Mouse (Mus musculus) embryonic facial prominence, embryonic 14.5 days (tissue): ENCODE results near the gene Ppp6r1. TPM values are rescaled to one million over a fixed set of nuclear protein-coding genes. Genes with fewer than 3 reads are reported as not detected.

Source experiments
- ATAC-seq: fragments of 200-750 bp; cut with Nextera tagmentation; 2 replicates; pipeline ENCODE4 v1.8.0; 2017; ENCODE audit warnings: low read depth, moderate number of reproducible peaks, moderate TSS enrichment
- DNase-seq: peaks from one replicate; pipeline ENCODE4 v3.0.0-alpha.2; 2015; ENCODE audit warnings: low spot score
- H3K27ac ChIP-seq: fragments of 300-500 bp; sonication (generic); replicated peaks from 2 replicates; pipeline ENCODE4 v1.5.1; 2014; ENCODE audit warnings: low read depth, mild to moderate bottlenecking, low read length, moderate library complexity
- H3K27me3 ChIP-seq: fragments of 300-500 bp; sonication (generic); replicated peaks from 2 replicates; pipeline ENCODE4 v1.6.1; 2014; ENCODE audit warnings: low read length; ENCODE audit not compliant: control insufficient read depth, insufficient read depth
- H3K36me3 ChIP-seq: fragments of 300-500 bp; sonication (generic); 2 replicates; pipeline ENCODE4 v1.6.1; 2014; ENCODE audit warnings: low read length, mixed read lengths; ENCODE audit not compliant: control insufficient read depth, insufficient read depth
- H3K4me1 ChIP-seq: fragments of 300-500 bp; sonication (generic); 2 replicates; pipeline ENCODE4 v1.6.1; 2014; ENCODE audit warnings: antibody characterized with exemption, low read length; ENCODE audit not compliant: control insufficient read depth, insufficient read depth
- H3K4me2 ChIP-seq: fragments of 300-500 bp; sonication (generic); 2 replicates; pipeline ENCODE4 v1.6.1; 2014; ENCODE audit warnings: low read depth, mild to moderate bottlenecking, low read length, moderate library complexity, mixed read lengths
- H3K4me3 ChIP-seq: fragments of 300-500 bp; sonication (generic); 2 replicates; pipeline ENCODE4 v1.5.1; 2014; ENCODE audit warnings: low read depth, mild to moderate bottlenecking, low read length
- H3K9ac ChIP-seq: fragments of 300-500 bp; sonication (generic); 2 replicates; pipeline ENCODE4 v1.6.1; 2014; ENCODE audit warnings: low read depth, mild to moderate bottlenecking, low read length, moderate library complexity, mixed read lengths
- H3K9me3 ChIP-seq: fragments of 300-500 bp; sonication (generic); 2 replicates; pipeline ENCODE4 v1.6.1; 2016; ENCODE audit warnings: low read length; ENCODE audit not compliant: control insufficient read depth
- WGBS: fragments of 180-500 bp; shearing (Covaris S2); extraction: QIAGEN DNeasy Blood & Tissue Kit; methylation state at CpG from one replicate; pipeline ENCODE4 v1.1.7; 2014; 5-methylcytosine and 5-hydroxymethylcytosine counted together
- polyA plus RNA-seq: library from polyadenylated mRNA; unstranded; fragments of >200 nt; fragmentation: Nextera tagmentation; extraction: Ambion mirVana; gene quantifications from 2 replicates; pipeline ENCODE4 v1.2.1, GENCODE M21; 2014

Gene Ppp6r1
- polyA plus RNA-seq, 1 experiment from 2014 or later, result 7.7 TPM

DNA sequence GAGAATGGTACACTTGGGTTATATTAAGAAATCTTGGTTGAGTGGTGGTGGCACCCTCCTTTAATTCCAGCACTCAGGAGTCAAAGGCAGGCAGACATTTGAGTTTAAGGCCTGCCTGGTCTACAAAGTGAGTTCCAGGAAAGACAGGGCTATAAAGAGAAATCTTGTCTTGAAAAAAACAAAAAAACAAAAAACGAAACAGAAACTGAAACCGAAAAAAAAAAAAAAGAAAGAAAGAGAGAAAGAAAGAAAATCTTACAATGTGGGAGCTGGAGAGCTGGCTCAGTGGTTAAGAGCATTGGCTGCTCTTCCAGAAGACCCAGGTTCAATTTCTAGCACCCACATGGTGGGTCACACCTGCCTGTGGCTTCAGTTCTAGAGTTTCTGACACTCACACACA, 4.9 kb upstream of the Ppp6r1 start:
- no peak overlapping the region for H3K4me3 ChIP-seq
- H3K4me1 ChIP-seq, result no peaks in the 10 kb centered on the region; the same call in 1 of the 2 replicates
- H3K27me3 ChIP-seq, result no peaks in the 10 kb centered on the region
- no peak overlapping the region for H3K27ac ChIP-seq
- H3K9ac ChIP-seq, result no peak overlapping the region
- WGBS, result 94% methylated on average over 2 of the region's 2 CpGs
- DNase-seq (no peak), ATAC-seq (no peak)
- H3K36me3 ChIP-seq, result peaks cover 48% of the 10 kb centered on the region
- H3K4me2 ChIP-seq, result no peak overlapping the region
- no peaks in the 10 kb centered on the region for H3K9me3 ChIP-seq

- ATAC-seq (no peak), DNase-seq (no peak)
- Histone ChIP-seq H3K36me3 (peaks cover 43% of the 10 kb centered on the region), H3K27ac (no peak overlapping the region), H3K9ac (no peak overlapping the region), H3K4me3 (no peak overlapping the region), H3K27me3 (no peaks in the 10 kb centered on the region), H3K4me2 (no peak overlapping the region), H3K9me3 (no peaks in the 10 kb centered on the region), H3K4me1 (no peaks in the 10 kb centered on the region; the same call in 1 of the 2 replicates)
- 64% methylated on average over 8 of the region's 8 CpGs for WGBS
Measured at GRCm38 (mm10) chr7:4663179-4663578, 4.4 kb upstream of the Ppp6r1 start.

DNA sequence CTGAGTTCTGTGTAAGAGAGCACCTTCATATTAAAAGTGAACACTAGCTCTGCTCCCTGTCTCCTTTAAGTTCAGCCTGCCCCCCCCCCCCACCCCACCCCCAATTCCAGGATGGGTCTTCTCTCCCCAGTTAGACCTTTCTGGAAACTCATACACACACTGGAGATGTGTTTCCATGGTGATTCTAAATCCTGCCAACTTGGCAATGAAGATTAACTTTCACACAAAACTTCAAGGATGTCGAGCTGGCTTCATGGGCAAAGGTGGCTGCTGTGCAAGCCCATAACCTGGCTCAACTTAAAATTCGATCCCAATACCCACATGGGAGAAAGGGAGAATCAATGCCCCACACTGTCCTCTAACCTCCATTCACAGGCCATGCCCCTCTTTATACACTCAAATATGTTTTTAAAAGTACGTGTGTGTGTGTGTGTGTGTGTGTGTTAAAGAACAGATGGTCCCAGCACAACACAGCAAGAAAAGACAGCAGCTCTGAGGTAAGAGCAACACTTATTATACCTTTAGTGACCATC, 1.2 kb upstream of the Ppp6r1 start:
- H3K27ac ChIP-seq, result peak overlapping the region; percentile 98
- H3K9me3 ChIP-seq, result no peaks in the 10 kb centered on the region
- 46% methylated on average over 3 of the region's 3 CpGs for WGBS
- DNase-seq (peak; percentile 16), ATAC-seq (no peak)
- H3K36me3 ChIP-seq, result peaks cover 23% of the 10 kb centered on the region
- no peaks in the 10 kb centered on the region for H3K27me3 ChIP-seq
- peak overlapping the region; percentile 92 for H3K9ac ChIP-seq
- peaks cover 21% of the 10 kb centered on the region for H3K4me1 ChIP-seq
- peak overlapping the region; percentile 81 for H3K4me2 ChIP-seq
- H3K4me3 ChIP-seq, result peak overlapping the region; percentile 81

DNA sequence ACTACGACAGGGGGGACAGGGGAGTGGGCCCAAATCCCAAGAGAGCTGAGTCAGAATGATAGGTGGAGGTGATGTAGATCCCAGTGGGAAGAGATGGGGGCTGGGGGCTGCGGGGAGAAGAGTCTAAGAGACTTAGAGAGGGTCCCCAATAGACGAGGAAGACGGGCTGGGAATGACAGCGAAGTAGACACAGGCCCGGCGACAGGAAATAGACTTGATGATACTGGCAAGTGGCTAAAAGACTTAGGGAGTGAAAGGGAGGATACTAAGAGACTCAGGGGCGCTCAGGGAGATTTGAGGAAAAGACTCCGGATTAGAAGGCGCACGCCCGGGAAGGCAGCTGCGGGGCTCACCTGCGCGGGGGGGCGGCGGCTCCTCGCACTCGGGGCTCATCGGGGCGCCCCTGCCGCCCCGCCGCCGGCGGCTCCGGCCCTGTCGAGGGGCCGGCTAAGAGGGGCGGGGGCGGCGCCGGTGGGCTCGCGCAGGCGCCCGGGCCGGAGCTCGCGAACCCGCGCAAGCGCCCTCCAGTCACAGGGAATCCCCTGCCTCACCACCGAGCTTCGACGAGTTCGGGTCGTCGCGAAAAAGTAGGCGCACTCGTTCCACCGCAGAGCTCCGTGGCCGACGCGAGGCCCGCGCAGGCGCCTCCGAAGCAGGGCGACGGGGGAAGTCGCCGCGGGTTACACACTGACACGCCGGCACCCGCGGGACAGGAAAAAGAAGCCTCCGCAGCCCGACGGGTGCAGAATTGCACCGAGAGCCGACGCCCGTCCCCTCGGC, 501 bp downstream of the Ppp6r1 start:
- peak; percentile 54 for DNase-seq
- WGBS, result under 1% methylated on average over 14 of the region's 78 CpGs

DNA sequence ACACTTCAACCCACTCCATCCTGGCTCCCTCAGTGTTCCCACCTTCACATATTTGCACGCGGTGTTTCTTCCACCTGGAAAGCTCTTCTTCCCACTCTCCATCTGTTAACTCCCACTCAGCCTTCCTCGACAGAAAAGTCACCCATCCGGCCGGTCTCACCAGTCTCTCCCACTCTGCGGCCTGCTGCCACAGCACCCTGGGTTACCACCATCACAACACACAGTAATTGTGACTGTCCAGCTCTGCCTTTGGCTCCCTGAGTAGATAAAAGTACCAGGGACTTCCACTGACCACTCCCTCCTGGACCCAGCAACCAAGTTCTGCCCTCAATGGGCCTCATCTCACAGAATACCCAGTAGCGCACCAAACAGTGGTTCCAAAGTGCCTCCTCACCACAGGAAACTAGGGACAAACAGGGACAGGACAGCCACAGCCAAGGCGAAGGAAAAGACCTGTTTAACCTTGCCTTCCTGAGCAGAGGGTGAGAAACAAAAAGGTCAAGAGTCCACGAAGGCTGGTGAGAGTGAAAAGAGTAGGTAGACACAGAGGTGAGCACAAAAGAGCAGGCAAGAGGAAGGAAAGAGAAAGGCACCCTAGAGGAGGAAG, 1.2 kb downstream of the Ppp6r1 start:
- 49% methylated on average over 9 of the region's 9 CpGs for WGBS
- ATAC-seq (no peak), DNase-seq (no peak)

More for the DNA sequence above, 501 bp downstream of the Ppp6r1 start:
- Histone ChIP-seq H3K9ac (peak overlapping the region; percentile 92), H3K4me2 (peak overlapping the region; percentile 81), H3K27ac (peak overlapping the region; percentile 98), H3K27me3 (no peaks in the 10 kb centered on the region), H3K4me3 (peak overlapping the region; percentile 81), H3K36me3 (peaks cover 8% of the 10 kb centered on the region; the same call in 1 of the 2 replicates), H3K9me3 (no peaks in the 10 kb centered on the region), H3K4me1 (peaks cover 21% of the 10 kb centered on the region)
- peak; percentile 71 for ATAC-seq

GRCm38 (mm10) chr7:4656818-4657217, 2.0 kb downstream of the Ppp6r1 start:
- H3K4me1 ChIP-seq, result peaks cover 21% of the 10 kb centered on the region
- peak overlapping the region; percentile 81 for H3K4me2 ChIP-seq
- H3K27ac ChIP-seq, result no peak overlapping the region
- peak overlapping the region; percentile 42; the same call in 1 of the 2 replicates for H3K9ac ChIP-seq
- no peak overlapping the region for H3K4me3 ChIP-seq
- DNase-seq (no peak), ATAC-seq (no peak)
- no peaks in the 10 kb centered on the region for H3K36me3 ChIP-seq
- 60% methylated on average over 1 of the region's 1 CpGs for WGBS
- no peaks in the 10 kb centered on the region for H3K9me3 ChIP-seq
- H3K27me3 ChIP-seq, result no peaks in the 10 kb centered on the region

More for the DNA sequence above, 1.2 kb downstream of the Ppp6r1 start:
- Histone ChIP-seq H3K27me3 (no peaks in the 10 kb centered on the region), H3K4me2 (peak overlapping the region; percentile 81), H3K36me3 (peaks cover 5% of the 10 kb centered on the region; the same call in 1 of the 2 replicates), H3K4me1 (peaks cover 21% of the 10 kb centered on the region), H3K9ac (peak overlapping the region; percentile 92), H3K27ac (peak overlapping the region; percentile 98; the same call in 1 of the 2 replicates), H3K4me3 (peak overlapping the region; percentile 81), H3K9me3 (no peaks in the 10 kb centered on the region)

DNA sequence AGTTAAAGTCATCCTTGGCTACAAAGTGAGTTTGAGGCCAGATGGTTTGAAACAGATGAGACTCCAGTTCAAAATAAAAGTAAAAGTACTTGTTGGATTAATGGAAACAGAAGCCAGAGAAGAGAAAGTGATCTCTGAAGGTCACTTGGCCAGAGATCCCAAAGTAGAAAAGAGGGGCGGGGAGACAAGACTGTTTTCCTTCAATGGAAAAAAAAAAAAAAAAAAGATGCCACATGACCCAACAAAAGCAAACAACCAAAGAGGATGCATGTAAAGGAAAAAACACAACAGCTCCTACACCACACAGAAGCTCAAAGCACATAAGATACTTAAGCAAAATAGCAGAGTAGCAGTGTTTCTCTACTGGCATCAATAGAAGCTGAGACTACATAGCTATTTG, 2.9 kb downstream of the Ppp6r1 start:
- 93% methylated on average over 1 of the region's 1 CpGs for WGBS
- H3K9me3 ChIP-seq, result no peaks in the 10 kb centered on the region

DNA sequence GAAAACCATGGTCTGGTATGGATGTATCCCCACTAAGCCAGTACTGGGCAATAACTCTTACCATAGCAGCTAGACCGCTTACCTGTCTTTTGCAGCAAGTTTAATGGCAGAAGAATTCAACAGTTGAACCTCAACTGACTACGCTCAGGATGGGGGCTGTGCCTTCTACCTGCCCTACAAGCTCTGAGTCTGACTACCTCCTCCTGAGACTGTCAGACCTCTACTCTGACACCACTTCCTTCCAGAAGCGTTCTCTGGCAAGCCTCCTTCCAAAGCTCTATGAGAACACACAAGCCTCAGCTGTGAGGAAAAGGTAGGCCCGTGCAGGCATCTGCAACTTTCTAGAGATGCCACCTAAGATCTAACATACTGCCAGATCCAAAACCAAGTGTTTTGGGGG, 3.4 kb downstream of the Ppp6r1 start:
- DNase-seq (no peak), ATAC-seq (no peak)
- no peak overlapping the region for H3K4me3 ChIP-seq
- no peaks in the 10 kb centered on the region for H3K27me3 ChIP-seq
- H3K4me2 ChIP-seq, result no peak overlapping the region
- H3K27ac ChIP-seq, result no peak overlapping the region
- peaks cover 3% of the 10 kb centered on the region; the same call in 1 of the 2 replicates for H3K36me3 ChIP-seq
- peaks cover 21% of the 10 kb centered on the region for H3K4me1 ChIP-seq
- WGBS, result 88% methylated on average over 4 of the region's 4 CpGs
- no peak overlapping the region for H3K9ac ChIP-seq
- H3K9me3 ChIP-seq, result no peaks in the 10 kb centered on the region

More for the DNA sequence above, 2.9 kb downstream of the Ppp6r1 start:
- no peak for DNase-seq
- no peak overlapping the region for H3K27ac ChIP-seq
- no peak overlapping the region for H3K4me3 ChIP-seq
- no peak overlapping the region for H3K9ac ChIP-seq
- peaks cover 21% of the 10 kb centered on the region for H3K4me1 ChIP-seq
- no peaks in the 10 kb centered on the region for H3K27me3 ChIP-seq
- no peak for ATAC-seq
- H3K4me2 ChIP-seq, result peak overlapping the region; percentile 81; the same call in 1 of the 2 replicates
- H3K36me3 ChIP-seq, result peaks cover 3% of the 10 kb centered on the region; the same call in 1 of the 2 replicates
